Mouse (Mus musculus) MN1 (cell line): ENCODE measurements at regions not wholly inside any gene's neighbourhood (a gene's known extent, or its start where the extent isn't known, plus 50 kb on each side); places are given as distances from the start of the nearest gene placed in this dataset.

Experiments used
- DNase-seq: peaks from one replicate; pipeline ENCODE4 v3.0.0-alpha.2; 2016; ENCODE audit warnings: low spot score

DNA sequence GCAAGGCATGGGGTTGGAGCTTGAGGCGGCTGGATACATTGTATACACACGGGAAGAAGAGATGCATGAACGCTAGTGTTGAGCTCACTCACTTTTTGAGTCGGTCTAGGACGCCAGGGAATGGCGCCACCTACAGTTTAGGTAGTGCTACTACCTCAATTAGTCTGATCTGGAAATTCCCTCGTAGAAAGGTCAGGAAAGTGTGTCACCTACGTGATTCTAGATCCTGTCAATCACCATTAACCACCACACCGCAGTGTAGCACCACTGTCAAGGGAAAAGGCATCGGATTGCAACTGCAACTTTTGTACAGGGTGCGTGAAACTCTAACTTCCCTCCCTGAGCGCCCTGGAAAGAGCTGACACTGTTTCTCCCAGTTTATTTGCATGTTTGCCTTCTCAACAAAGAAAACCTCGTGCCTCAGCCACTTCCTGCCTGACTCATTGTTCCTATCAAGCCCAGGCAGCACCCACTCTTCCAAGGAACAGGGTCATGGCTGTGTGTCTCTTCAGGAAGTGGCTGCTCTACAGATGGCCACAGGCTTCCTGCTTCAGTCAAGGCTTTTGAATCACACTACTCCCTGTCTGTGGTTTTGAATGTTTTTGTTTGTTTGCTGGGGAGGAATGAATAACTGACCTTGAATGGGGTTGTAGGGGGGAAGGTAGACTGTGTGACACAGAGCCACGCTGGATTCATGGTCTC lies 231.6 kb upstream of the Jmjd1c start:
- no peak for DNase-seq

DNA sequence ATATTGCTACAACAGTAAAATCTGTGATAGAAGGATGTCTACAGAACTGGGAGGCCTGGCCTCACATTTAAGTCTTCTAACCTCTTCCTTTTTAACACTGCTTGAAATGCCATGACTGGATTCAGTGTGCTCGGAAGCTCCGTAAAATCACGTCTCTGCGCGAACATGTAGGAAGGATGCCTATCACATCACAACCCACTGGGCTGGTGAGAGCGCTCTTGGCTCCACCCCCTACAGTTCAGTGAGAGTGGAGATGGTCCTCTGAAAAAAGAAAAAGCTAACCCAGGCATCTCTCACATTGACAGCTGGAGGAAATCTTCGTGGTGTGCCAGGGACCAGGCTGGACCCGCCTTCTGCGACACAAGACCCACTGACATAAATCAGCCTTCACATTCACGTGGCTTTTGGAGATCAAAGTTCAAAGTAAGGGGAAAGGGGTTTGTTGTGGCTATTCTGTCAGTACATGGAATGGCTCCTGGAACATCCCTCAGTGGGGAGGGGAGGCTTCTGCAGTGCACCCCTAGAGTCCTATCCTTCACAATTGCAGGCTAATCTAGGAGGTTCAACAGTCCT lies 230.8 kb upstream of the Jmjd1c start:
- DNase-seq, result no peak

DNA sequence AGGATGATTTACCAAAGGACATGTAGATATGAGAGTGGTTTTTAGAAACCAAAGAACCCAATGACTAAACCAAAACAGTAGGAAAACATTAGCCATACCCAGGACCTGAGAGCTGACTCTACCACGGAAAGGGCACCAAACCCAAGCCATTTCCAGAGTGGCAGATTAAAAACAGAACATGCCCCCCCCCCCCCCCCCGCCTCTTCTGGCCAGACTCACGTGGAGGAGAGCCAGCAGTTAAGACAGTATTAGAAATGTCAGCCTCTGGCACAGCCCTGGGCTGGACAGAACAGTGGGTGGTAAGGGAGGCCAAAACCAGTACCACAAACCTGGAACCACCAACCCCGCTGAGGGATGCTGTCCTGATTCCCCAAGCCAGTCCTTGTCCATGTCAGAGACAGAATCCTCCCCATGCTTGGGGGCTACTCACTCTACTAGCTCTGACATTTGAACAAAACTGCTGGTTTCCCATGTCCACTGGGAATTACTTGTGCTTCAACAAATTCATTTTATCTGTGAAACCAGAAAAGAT lies 224.7 kb upstream of the Jmjd1c start:
- DNase-seq, result no peak

DNA sequence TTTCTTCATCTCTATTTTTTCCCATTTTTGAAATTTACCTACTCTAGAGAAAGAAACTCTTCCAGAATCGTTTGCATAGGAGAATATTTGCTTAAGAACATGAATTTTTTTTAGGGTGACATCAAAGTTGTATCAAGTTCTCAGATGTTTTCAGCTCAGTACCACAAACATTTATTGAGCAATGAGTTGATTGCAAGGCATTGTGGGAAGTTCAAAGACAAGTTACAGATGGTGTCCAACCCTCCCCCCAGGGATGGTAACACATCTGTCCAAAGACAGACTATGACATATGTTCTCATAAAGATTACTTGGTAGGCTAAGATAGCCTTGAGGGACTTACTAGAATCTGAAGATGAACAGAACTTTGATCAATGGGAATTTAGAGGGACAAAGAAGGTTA lies 224.3 kb upstream of the Jmjd1c start:
- no peak for DNase-seq

DNA sequence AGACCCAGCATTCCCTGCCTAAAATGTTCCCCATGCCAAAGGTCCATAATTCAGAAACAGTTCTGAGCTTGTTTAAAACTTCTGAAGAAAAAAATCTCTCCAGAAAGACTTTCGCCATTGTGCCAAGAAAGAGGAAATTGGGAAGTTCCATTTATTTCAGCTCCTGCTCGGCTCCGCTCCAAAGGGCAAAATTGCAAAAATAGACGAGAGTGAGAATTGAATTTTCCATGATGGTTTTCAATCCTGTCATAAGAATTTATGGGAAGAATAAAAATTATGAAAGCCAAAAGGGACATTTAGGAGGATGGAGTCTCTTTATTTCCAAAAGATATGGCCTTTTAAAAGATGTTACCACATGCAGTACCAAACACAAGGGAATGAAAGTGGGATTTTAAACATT lies 222.5 kb upstream of the Jmjd1c start:
- no peak for DNase-seq

DNA sequence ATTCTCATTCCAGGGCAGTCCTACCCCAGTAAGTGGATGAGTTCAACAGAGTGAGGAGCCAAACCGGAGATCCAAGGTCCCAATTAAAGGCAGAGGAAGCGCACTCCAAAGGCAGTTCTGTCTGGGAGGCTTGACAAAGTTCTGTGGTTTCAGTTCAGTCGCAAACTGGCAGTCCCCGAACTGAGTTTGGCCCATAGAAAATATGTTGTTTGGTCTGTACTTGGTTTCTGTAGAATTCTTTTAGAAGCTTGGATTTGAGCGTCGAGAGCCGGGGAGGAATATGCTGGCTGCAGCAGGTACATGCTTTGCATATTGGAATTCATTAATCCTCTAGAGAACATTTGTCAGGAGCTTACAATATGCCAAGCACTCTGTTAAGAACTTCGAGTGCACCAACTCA lies 216.9 kb upstream of the Jmjd1c start:
- DNase-seq, result no peak

DNA sequence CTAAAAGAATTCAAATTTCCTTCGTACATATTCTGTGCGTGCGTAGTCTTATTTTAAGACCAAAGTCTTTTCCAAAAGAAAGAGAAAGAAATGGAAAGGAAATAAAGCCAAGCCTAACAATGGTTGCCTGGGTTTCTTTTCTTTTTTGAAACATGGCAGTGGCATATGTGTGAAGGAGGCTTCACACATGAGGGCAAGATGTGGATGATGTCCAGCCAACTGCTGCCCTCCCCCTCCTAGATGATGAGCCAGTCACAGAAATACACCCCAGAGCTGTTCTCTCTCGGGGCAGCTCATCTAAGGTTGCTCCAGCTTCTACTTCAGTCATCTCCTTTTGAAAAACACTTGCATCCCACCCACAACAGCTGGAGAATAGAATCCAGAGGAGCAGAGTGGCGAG lies 213.1 kb upstream of the Jmjd1c start:
- DNase-seq, result no peak

DNA sequence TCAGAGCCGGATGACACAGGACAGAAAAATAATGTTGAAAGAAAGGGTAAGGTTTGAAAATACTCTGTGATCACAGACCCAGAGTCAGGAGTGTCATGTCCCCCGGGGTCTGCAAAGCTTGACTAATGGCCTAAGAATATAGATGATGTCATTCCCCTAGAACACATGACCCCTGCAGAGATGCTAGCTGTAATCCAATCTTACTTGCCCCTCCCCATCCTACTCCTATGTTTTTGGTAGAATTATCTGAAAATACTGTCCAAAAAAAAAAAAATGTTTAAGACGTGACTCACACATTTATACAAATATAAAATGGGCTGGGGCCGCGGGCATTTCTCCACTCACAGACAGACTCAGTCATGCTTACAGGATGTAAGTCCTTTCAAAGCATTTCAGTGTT lies 210.3 kb upstream of the Jmjd1c start:
- DNase-seq, result peak; percentile 71

DNA sequence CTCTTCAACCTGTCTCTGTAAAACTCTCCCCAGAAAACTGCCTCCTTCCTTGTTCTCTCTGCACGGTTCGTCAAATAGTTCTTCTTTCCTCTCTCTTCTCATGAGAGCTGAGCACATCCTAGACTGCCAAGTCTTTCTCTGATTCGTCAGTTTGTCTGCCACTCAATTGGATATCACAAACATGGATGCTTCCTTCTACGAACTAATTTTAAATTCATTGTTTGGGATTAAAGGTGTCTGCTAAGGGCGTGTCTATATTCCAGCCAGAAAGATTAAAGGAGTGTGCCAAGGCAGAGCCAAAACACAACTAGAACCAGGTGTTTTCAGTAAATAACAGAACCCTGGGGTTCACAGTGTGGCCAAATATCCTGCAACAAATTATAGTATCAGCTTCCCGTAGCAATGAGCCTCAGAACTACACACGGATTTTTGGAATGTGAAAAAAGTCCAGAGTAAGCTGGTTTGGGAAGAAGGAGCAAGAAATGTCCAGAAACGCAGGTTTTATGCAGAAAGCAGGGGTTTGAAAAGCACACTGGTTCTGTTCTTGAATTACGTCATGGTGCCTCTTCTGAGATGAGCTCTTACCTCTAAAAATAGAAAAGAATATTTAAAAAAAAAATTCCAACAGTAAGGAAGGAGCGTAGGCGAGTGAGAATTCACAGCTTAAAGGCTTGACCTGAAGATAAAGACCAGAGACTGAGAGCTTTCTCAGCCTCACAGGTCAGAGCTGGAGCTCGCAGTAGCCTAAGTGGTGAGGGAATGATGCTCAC lies 206.0 kb upstream of the Jmjd1c start:
- DNase-seq, result no peak

DNA sequence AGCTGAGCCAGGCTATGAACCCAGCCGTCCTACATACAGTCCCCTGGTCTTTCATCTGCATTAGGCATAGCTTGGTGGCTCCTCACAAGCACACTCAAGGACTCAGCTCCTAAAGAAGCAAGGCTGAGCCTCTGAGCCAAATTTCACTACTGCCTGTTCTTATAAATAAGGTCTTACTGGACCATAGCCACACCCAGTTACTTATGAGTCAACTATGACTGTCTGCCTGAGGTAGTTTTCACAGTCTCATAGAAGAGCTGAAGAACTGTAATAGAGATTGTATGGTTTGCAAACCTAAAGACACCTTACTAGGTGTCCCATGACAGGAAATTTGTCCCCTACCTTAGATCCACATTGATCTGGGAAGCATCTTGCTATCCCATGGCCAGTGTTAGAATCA lies 204.1 kb upstream of the Jmjd1c start:
- no peak for DNase-seq

DNA sequence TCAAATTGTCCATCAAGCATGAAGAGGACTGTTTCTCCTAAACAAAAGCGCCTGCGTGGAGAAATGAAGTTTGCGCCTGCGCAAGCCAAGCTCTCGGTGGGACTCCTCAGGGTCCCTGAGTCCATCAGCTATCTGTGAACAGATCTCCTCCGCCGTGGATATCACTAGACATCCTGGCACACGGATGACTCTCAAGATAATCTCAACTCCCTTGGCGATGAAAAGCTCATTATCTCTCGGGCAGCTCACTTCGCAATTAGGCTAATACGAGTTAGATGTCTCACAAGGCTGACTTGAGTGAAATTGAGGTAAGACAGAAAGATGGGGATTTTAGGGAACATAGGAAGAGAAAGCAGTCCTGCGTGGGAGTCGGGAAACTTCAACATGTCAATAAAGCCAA lies 202.1 kb upstream of the Jmjd1c start:
- DNase-seq, result no peak

DNA sequence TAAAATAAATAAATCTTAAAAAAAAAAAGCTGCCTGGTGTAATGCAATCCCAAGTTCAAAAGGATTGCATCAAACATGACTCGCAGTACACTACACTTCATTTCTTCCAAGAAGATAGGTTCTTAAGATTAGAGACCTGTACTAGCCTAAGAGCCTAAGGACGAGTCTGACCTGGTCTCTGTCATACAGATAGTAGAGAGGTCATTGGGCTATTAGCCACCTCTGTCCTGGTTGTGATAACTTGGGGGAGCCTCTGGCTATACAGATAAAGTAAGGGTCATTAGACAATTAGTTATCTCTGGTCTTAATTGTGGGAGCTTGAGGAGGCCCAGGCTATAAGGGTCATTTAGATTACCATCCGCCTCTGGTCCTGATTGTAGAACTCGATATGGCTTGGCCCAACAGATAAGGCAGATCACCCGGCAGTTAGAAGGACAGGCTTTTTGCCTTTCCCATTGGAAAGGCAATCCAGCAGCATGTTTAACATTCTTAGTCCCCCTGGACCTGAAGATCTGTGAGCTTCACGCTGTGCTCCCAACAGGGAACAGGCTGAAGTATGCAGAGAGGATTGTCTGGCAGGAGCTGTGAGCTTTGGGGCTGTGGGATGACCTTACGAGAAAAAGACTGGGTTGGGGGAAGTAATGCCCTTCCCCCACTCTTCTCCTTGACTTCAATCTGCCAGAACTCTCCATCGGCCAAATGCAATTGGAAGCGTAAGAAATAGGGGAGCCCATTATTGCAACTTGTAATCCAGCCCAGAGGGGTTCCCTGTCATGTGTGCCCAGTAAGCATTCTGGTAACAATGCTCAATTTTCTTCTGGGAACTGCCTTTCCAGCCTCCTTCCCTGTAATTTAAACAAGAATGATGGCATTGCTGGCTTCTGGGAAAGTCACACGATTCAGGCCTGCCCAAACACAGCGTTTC lies 199.0 kb upstream of the Jmjd1c start:
- no peak for DNase-seq

DNA sequence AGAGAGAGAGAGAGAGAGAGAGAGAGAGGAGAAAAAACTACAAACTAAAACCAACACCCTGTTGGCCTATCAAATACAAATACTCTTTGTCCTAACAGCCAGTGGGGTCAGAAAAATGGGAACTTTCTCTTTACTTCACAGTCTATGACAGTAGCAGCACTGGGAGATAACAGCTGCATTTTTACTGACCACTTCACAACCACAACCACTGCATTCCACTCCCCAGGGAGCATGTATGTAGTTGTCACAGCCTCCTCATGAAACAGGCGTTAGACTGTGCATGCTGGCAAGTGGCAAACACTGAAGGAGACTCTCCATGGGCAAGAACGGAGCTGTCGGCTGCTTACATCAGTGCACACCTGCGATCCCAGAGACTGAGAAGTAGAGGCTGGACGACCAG lies 196.2 kb upstream of the Jmjd1c start:
- no peak for DNase-seq

DNA sequence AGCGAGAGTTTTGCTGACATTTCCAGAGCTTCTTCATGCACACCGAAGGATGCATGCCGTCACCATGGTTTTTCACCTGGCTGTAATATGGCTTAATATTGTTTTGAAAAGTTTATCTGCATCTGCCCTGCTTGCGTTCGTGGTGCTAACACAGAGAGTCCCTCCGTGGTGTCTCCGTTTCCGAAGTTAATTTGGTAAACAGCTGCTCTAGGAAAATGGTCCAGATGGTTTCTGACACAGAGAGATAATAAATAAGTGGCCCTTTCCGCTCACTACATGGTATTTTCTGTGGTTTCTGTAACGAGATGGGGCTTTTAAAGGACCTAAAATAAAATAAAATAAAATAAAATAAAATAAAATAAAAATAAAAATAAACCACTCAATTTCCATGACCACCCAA lies 195.1 kb upstream of the Jmjd1c start:
- no peak for DNase-seq

DNA sequence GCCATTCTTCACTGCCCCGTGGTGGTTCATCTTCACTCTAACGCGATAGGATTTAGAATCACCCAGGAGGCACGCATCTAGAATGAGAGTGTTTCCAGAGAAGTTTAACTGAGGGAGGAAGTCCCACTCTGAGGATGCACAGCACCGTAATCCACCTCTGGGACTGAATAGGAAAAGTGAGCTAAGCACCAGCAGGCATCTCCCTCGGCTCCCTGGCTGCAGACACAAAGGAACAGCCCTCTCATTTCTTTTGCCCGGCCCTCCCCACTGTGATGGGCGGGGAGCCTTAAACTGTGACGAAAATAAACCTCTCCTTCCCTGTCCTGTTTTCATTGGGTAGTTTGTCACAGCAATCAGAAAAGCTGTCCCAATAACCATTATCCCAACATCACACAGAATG lies 194.1 kb upstream of the Jmjd1c start:
- no peak for DNase-seq

DNA sequence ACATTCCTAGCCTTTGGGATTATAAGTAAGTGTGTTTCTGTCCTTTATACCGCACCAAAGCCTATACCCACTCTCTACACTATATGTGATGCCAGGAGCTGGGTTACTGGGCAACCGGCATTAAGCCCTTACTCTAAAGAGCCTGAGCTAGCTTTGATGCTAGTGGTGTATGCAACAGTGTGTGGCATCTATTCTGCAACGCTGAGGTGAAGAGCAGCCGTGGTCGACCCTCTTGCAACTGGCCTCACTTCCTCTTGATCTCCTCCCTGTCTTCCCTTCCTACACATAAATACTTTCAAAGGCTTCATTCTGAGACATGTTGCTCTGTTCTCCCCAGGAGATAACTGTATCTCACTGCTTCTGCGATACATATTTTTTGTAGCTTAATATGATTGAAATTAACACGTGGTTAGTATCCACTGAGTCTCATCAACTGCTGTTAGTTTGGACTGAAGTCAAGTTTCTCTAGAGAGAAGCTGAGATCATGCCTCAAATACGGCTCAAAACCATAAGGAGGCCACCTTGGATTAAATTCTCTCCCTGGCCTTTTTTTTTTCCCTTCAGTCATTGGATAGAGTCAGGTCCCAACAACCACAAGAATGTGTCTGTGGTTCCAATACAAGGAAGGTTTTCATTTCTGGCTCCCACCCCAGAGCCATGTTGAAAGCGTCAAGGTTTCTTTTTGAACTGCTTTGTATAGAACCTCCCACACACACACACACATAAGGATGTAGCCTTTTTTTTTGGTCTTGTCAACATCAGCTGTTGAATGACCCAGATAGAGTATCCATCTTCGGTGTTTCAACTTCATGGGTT lies 191.2 kb upstream of the Jmjd1c start:
- no peak for DNase-seq

DNA sequence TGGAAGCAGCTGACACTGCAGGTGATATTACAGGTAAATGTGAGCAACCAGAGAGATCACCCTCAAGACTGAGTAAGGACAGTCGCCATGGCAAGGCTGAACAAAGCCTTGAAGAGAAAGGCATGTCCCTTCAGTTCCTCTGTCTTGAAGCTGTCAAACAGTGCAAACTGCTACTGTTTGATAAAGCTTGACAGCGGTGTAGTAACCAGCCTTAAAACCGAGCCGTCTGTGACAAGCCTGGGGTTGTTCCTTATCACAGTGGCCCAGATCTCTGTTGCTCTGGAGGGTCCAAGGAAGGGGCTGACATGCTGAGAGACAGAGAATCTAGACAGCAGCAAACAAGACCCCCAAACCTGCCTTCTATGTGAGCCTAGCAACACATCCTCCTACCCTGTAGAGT lies 188.1 kb upstream of the Jmjd1c start:
- no peak for DNase-seq

DNA sequence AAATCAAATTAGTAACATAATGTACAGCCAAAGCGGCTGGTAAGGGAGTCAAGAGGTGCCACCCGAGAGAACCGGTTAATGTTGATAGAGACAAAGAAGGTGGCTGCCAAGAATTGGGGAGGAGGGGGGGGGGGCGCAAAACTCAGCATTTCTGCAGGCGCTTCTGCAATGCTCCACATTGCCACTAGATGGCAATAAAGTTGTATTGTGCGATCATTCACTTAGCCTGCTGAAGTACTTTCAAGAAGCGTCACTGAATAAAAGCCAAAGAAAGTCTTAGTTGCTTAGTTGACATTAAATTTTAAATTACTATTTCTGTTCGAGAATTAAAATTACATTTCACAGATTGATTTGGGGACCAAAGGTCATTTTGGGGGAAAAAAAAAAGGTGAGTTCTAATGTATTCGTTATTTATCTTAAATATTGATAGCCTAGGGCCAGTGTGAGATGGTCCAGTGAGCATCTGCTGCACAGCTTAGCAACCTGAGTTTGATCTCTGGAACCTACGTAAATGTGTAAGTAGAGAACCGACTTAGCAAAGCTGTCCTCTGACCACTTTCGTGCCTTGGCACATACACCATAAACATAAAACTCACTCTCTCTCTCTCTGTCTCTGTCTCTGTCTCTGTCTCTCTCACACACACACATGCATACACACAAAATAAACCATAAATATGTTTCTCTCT lies 186.6 kb upstream of the Jmjd1c start:
- peak; percentile 84 for DNase-seq

DNA sequence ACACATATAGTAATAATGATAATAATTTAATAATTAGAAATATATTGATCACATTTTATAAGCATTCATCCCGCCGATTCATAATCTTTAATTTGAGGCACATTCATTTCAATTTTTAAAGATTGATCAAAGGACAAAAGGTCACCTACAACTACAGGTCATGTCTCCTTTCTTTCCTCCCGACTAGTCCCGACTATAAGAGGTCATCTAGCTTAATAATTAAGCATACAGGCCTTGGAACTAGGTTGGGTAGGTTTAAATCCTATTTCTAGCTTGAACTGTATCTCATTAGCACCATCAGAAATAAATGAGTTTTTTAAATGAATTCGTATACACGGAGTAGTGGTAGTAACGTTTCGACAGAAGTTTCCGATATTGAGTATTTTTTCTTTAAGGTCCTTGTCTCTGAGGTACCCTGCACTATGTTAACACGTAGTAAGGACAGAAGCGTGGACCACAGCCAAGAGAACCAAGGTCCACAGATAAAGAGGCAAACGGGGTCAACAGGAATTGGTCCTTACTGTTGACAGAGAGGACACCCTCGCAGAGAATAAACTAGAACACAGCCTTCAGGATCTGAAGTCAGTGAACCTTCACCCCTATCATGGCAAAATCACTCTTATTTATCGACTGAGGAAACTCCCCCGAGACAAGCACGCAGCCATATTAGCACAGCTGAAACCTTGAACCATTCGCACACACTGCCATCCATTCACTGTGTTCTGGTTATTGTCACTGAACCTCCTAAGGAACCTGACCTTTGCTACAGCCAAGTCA lies 185.8 kb upstream of the Jmjd1c start:
- peak; percentile 64 for DNase-seq
